Mouse (Mus musculus) c-Kit-positive CD71-positive TER-119-negative erythroid progenitor cells, embryonic 14.5 days (primary cell): ENCODE measurements around the gene Ppp1r13b.
"Not testable (repeated sequence)": the region's sequence is repeated elsewhere in the genome, so short reads cannot be mapped to it uniquely, and the experiment has no call there.

Experiments used
- DNase-seq: peaks from one replicate; pipeline ENCODE4 v3.0.0-alpha.2; 2013; ENCODE audit warnings: low read depth

Gene Ppp1r13b

DNA sequence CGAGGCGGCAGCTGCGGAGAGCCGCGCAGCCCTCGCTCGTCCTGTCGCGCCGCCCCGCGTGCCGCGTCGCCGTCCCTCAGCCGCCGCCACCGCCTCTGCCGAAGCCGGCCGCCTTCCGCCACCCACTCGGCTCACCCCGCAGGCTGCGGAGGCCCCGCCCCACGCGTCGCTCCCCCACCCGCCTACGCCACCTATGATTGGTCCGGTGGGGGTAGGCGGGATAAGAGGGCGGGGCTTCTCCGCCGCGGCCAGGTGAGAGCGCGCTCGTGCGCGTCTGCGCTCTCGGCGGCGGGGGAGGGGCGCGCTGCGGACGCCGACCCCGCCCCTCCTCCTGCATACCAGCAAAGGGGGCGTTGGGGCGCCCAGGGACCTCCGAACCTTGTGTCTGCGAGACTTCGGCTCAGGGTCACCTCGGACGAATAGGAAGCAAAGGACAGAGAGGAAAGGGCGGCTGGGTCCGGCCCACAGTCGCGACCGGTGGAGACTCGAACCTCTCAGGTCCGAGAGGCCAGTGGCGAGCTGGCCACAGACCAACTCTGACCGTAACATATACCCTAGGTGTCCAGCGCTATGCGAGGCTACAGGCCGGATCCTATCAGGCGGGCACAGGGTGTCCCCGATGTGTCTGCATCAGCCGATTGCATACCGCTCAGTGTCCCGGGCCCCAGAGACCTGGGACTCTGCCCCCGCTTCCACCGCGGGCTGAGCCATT lies at the start of gene Ppp1r13b:
Gene Ppp1r13b, minus strand, starts transcription at position 141 of the 712 bp plus-strand sequence.
- DNase-seq: peak; percentile 79

DNA sequence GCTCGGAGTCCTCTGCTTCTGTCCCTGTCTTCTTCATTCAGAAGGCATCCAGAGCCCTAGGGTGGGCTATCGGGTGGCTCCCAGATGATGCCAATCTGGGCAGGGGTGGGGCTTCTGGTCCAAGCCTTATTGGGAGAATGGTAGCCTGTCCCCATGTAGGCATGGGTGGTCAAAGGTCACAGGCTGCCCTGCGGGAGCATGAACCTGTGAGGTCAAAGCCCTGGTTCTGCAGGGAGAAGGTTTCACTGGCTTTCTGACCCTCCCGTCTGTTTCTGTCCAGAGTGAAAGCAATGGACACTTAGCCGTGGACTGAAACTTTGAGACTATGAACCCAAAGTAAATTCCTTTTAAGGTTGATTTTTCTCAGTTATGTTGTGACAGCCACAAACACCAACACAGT lies 48.3 kb upstream of the Ppp1r13b start:
- DNase-seq: no peak

DNA sequence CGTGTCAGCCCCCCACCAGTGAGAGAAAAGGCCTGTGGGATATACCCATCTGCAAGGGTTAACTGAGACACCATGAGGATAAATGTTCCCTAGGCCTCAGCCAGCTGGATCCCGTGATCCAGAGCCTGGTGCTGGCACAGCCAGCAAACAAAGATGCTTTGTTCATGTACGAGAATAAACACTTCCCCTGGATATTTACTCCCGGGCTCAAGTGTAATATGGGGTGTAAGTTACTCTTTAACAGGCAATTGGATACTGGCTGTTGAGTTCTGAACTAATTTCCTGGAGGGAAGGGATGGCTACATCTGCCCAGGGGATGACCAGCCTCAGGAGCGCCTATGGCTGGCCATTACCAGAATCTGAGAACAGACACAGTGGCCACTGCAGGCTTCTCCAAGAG lies 43.8 kb upstream of the Ppp1r13b start:
- no peak for DNase-seq

DNA sequence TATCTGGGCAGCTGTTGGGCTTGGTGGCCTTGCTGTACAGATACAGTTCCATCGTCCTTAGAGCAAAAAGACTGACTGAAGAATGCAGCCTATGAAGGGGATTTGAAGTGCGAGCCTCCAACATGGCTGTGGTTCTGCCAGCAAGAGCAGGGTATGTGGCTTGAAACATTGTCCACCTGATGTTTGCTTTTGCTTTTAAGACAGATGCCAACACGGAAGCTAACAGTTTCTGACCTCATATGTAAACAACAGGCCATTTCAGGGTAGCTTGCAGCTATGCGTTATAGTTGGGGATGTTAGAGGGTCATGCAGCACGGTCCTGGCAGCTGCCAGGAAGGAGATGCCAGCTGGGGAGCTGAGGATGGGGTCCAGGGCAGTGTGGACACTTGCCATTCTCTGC lies 42.6 kb upstream of the Ppp1r13b start:
- no peak for DNase-seq

DNA sequence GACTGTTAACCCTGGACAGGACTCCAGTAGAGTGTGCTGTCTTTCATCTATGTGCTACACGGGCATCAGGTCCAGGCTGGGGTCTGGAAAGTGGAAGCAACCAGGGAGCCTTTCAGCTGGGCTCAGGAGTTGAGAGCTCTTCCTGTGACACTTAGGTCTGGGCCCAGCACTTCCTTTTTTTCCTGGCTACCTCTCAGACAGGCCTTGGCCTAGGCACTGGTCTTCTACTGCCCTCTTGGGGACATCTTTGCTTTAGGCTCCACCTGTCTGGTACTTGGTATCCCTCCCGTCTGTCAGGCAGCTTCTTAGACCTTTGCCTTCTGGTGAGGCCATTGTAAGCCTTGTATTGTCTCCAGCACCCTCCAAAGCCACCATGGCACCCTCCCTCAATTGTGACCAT lies 38.8 kb upstream of the Ppp1r13b start:
- DNase-seq: no peak

DNA sequence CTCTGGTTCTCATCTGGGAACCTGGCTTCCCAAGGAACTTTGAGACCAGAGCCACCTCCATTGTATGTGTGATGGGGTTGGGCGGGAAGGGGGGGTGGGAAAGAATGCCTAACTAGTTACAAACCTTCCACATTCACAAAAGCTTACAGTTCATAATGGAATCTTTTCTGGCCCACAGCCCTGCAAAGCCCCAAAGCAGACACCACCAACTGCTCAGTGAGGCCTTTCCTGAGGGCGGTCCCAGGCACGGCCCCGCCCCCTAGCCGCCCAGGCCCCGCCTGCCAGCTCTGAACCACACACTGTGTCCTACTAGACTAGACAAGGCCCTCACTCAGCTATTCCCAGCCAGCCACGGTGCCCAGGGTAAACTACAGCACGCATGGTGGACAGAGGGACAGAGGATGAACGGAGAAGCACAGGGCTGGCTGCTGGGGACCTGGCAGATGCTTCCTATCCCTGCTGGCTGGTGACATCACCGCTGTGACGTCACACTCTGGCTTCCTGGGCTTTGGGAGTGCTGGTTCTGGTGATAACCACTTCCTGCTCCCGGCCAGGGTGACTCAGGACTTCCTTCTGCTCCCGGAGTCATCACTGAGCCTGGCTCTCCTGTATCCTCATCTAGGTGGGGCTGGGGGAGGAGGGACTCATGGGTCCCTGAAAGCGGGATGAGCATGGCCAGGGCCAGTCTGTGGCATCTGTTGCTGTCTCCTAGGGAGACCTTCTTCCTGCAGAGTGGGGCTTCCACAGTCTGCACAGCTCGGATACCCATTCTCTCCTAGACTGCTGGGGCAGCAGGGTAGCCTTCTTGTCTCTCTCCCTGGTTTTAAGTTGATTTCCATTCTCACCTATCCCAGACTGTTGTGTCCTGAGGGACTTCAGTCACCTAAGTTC lies 38.1 kb upstream of the Ppp1r13b start:
- DNase-seq: not testable (repeated sequence)

DNA sequence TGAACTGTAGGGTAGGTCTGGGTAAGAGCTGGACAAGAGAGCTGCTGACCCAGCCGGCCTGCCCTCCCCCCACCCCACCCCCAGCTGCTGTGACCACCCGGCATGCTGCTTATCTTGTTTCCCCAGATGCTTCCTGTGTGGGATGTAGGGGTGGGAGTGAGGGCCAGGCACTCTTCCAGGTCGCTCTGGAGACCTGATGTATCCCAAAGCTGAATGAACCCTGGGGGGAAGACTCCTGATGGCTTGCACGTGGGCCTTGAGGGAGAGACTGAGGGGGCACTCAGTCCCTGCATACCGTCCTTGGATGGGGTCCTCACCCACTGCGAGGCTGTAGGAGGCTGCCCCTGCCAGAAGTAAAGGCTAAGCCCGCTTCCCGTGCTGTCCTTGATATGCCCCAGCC lies 37.2 kb upstream of the Ppp1r13b start:
- DNase-seq: no peak

DNA sequence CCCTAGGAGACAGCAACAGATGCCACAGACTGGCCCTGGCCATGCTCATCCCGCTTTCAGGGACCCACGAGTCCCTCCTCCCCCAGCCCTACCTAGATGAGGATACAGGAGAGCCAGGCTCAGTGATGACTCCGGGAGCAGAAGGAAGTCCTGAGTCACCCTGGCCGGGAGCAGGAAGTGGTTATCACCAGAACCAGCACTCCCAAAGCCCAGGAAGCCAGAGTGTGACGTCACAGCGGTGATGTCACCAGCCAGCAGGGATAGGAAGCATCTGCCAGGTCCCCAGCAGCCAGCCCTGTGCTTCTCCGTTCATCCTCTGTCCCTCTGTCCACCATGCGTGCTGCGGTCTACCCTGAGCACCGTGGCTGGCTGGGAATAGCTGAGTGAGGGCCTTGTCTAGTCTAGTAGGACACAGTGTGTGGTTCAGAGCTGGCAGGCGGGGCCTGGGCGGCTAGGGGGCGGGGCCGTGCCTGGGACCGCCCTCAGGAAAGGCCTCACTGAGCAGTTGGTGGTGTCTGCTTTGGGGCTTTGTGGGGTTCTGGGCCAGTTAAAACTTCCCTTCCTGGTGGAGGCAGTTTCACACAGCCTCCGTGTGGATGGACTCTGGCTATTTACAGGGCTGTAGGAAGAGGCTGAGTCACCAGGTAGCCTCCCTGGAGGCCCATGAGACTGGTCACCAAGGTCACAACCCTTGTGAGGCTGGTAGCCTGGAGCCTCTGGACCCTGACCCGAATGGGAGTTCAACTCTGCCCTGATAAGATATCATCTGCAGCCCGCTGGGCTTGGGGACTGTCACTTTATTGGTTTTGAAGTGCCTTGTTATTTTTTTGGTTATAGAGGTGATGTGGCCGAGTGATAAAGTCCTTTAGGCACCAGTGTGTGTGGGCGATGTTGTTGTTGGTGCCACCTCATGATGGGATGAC lies 36.4 kb upstream of the Ppp1r13b start:
- not testable (repeated sequence) for DNase-seq

DNA sequence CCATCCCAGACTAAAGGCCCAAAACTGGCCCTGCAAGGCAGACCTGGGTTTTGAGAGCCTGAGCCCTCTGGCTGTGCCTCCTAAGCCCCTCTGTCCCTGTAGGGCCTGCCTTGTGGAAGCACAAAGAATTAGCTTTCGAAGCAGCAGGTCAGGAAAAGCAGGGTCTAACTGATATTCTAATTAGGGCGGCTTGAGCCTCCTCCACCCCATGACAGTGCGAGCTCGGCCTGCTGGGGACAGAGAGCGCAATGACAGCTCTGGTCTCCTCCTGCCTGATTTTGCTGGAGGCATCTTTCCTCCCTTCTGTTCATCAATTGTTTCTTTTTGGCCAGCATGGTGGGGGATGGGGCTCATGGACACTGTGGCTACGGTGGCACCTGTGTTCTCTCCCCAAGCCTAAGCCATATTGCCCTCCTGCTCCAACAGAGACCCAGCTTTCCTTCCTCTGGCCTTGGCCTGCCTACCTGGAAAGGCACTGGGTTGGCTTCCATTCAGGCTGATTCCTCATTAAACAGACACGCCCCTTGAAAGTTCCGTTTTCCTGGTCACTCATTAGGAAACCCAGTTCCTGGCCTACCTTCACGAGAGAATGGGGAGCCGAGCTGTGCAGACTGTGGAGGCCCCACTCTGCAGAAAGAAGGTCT lies 35.6 kb upstream of the Ppp1r13b start:
- no peak for DNase-seq

DNA sequence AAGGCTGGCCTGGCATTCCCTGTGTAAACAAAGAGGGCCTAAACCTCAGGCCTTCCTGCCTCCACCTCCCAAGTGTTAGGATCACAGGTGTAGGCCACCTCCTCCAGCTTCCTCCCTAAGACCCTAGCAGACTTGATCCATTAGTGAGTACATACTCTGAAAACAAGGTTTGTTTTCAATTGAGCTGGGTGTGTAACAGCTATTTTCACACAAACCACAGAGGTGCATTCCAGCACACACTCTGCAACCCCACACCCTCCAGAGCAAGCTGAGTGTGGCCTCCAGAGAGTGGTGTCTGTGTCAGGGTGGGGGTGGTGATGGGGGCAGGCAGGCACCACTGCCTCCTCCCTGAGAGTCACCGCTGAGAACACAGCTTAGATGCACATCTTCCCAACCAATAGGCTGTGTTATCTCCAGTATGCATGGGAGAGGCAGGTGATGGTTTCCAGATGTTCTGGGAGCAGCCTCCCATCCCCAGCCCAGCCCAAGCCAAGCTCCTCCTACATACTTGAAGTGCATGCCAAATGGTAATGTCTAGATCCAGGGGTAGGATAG lies 30.8 kb upstream of the Ppp1r13b start:
- no peak for DNase-seq

DNA sequence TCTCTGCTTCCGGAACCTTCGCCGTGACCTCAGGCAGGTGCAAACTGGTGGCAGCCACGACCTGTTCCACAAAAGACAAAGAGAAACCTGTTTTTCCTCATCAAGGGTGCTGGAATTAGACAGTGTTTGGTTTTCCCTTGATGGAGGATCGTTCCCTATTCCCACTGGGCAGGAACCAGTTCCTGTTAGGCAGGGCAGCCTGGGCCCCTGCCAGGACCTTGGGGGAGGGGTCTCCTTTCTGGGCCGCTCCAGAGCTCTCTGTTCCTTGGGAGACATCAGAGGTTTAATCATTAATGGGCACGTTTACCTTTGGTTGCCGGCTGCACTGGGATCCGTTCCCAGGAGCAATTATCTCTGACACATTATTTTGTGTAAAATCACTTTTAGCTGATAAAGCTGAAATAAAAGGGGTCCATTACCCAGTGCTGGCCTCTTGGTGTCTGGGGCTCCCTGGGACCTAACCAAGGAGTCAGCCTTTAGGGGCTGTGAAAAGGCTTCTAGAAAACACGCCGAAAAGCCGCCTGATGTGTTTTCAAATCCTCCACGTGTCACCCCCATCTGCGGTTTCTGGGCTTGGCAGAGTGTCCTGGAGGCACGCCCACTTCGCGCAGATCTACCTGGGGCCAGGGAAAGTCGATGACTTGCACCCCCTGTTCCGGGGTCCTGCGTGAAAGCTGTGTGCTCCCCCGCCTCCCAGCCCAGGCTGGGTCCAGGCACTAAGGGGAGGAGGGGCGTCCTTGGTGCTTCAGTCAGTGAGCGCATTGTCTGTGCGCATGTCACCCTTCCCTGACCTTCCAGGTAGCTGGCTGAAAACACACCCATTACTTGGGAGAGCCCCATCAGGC lies 29.0 kb upstream of the Ppp1r13b start:
- no peak for DNase-seq

DNA sequence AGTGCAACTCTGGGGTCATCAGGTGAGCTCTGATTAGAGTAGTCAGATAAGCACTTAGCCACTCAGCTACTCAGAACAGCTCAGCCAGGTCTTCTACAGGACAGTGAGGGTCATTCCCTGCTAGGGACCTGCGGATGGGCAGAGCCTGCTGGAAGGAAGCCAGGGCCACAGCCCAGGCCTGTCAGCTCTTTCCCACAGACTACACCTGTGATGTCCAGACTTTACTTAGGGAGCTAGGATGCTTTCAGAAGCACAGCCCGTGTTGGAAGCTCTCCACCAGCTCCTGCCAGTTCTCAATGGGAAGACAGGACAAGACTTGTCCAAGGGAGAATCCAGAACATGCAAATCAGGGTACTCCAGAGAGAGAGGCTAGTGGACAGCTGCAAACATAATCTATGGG lies 26.1 kb upstream of the Ppp1r13b start:
- DNase-seq: no peak

DNA sequence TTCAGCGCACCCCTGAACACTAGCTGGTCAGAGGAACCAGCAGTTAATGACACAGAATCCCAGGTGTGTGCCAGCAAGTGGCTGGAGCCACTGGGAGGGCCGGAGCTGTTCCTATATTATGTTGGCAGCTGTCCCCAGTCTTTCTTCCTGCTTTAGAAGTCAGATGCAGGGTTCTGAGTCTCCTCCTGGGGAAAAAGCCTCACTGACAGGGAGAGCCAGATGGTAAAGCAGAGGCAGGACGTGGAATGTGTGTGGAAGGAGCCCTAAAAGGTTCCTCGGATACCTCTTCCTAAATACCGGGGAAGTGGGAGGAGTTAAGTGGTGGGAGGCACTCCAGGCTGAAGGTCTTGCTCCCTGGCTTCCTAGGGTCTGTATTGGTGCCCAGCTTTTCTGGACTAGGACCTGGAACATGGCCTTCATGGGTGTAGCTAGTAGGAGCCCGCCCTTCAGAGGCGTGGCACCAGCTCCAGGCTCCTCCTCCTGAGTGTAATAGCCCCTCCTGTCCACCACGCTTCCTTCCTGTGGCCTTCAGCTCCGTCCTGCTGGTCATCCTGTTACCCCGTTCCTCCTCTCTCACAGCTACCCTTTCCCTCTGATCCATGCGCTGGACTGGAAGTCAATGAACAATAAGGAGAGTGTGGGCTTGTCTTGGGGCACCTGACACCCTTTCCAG lies 25.3 kb upstream of the Ppp1r13b start:
- DNase-seq: no peak

DNA sequence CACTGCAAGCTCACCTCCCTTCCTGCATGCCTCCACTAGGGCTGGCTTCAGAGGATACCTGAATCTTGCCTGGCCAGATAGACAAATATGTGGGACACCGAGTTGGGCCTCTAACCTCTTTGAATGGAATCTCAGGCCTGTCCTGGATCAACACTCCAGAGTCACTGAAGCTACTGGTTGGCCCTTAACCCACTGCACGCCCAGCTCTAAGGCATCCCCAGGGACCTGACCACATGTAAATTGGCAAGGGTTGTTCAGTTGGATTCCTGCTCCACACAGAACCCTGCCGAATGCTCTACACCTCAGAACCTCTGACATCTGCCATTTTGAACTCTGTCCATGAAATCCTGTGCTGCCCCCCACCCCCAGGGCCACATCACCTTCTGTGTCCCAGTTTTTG lies 24.6 kb upstream of the Ppp1r13b start:
- no peak for DNase-seq

DNA sequence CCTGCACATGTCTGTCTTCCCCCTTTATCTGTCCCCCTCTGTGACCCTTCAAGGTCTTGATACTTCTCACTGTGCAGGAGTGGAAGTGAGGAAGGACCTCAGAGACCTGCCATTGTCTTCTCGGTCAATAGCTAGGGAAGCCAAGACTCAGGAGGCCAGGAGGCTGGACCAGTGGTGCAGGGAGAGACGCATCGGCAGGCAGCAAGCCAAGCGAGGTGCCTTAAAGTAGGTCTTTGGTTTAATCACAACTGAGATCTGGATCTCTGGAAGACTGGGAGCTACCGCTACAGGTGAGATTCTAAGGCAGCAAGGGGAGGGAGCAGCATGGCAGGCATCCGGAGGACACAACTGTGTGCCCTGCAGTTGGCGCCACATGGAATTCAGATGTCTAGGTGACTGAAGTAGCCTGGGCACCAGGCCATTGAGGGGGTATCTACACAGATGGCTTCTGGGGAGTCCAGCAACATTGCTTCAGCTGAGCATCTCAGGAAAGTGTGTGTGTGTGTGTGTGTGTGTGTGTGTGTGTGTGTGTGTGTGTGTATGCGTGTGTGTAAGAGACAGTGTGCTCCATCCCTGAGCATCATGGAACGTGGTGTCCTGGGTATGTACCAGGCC lies 23.6 kb upstream of the Ppp1r13b start:
- DNase-seq: no peak

DNA sequence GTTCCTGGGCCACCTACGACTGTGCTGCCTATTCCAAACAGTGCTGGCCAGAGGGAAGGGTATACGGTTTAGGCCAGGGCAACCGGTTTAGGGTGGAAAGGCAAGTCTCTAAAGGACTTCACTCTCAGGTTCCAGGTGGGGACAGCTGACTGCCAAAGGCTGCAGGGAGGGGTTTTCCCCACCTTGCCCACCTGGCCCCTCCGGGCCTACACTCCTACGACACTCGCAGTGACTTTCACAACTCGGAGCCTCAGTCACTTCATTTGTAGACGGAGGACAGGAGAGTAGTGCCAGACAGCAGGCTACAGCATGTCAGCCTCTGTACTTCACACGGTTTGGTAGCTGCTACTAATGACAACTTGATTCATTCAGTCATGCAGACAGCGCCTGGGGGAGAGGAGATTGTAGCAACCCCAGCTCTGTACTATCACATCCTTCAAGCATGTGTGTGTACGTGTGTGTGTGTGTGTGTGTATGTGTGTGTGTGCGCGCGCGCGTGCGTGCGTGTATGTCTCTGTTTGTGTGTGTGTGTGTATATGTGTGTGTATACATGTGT lies 20.6 kb upstream of the Ppp1r13b start:
- no peak for DNase-seq

DNA sequence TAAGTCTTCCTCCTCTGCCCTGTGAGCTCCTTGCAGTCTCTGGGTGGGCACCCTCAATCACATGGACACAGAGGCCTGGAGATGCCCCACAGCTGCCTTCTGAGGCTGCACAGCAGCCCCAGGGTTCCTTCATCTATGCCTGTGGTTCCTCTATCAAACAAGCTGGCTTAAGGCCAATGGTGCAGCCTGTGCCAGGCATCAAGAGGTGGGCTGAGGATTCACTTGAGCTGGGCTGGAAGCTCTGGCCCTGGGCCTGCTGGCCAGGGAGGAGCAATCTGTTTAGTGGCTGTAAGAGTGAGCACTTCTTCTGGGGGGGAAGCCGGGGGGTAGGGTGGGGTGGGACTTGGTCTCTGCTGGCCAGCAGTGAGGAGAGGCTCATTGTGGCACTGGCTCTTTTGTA lies 19.4 kb upstream of the Ppp1r13b start:
- no peak for DNase-seq

DNA sequence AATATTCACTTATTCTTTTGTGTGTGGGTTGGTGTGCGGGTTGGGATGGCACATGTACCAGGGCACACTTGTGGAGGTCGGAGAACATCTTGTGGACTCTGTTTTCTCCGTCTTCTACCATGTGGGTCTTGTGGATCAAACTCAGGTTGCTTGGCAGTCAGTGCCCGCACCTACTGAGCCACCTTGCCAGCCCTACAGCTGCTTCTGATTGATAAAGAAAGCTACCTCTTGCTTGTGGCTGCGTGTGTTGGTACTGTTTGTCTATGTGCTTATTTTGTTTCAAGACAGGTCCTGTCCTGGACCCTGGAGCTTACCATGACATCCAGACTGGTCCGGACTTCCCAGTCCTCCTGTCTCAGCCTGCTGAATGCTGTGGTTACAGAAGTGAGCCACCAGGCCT lies 15.2 kb upstream of the Ppp1r13b start:
- no peak for DNase-seq

DNA sequence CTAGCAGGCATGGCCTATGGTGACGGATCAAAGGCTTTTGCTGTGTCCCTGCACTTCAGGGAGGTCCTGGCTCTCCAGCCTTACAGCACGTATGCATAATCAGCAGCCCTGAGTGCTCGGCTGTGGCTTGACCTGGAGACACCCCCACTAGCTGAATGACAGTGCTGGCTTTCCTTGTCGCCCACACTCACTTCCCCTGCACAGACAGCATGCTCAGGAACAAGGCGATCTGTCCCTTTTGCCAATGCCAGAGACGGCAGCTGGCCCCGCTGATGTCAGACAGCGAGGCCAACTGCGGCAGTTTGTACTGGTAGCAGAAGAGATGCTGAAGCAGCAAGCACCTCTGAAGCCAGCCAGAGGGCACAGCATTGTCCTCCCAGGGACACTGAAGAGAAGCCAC lies 12.1 kb upstream of the Ppp1r13b start:
- no peak for DNase-seq
